Mouse (Mus musculus) heart, adult 2 months (tissue): Measurements from ENCODE around the gene Carm1.

Experiments
- CTCF ChIP-seq: fragments of 200-600 bp; IDR thresholded peaks from 2 replicates; pipeline ENCODE4 v1.8.1; 2022; ENCODE audit warnings: antibody characterized with exemption, mild to moderate bottlenecking, moderate library complexity
- EP300 ChIP-seq: fragments of 200-500 bp; IDR thresholded peaks from 2 replicates; pipeline ENCODE4 v1.6.1; 2011; ENCODE audit warnings: low read depth, low read length, control low read depth; ENCODE audit not compliant: insufficient read depth
- POLR2A ChIP-seq: fragments of 200-500 bp; IDR thresholded peaks from 2 replicates; pipeline ENCODE4 v1.6.1; 2011; ENCODE audit warnings: mild to moderate bottlenecking, low read depth, low read length, control low read depth; ENCODE audit not compliant: insufficient read depth

DNA sequence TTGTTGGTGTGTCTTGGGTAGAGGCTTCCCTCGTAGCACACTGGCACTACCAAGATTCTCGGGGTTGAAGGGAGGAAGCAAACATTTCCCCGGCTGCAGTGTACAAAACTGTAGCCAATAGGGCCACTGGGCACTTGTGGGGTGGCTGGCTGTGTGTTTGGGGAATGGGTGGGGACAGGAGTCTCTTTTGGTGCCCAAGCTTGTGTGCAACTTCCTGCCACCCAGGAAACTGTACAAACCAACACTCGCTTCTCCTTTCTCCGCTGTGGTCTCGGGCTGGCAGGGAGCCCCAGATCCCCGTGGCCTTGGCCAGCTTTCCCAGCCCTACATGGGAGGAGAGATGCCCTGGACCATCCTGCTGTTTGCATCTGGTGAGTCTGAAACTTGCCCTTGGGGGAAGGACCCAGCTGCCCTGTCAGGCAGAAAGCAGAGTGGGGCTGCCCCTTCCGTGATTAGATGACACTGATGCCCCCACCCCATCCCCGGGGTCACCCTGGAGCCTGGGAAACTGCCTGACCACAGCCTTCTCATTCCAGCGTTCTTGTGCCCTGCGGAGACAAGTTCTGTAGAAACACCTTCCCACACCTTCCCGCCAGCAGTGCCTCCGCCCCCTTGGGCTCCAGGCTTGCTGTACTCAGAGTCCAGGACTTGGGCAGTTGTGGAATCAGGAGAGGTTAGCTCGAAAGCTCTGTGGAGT lies 20.6 kb upstream of the Carm1 start, which contains the start of gene AB124611:
- no peak for TF ChIP-seq CTCF
- no peak for TF ChIP-seq POLR2A
- no peak for TF ChIP-seq EP300
